Mouse (Mus musculus): ENCODE results near the gene Exosc5. TPM values are rescaled to one million over a fixed set of nuclear protein-coding genes. Genes with fewer than 3 reads are reported as not detected.

Gene Exosc5
- polyA plus RNA-seq, 1 experiment from 2014 or later = 83.0 TPM

- H3K27ac ChIP-seq (ENCODE audit: low read length) = 0 out of 2 replicates have a peak within 1 kb of the TSS, but pooled peaks have one; percentile 3
- WGBS = 1% methylated on average over 53 of the region's 53 CpGs
- no peaks in the 10 kb centered on the region for H3K27me3 ChIP-seq (ENCODE audit: control insufficient read depth, insufficient read depth, low read length)
Observed at GRCm38 (mm10) chr7:25618865-25619721, 39.9 kb upstream of the Exosc5 start, which contains the start of gene Dmac2. Gene Dmac2 (plus strand): TSS chr7:25619414.

GRCm38 (mm10) chr7:25619722-25619991 is 39.3 kb upstream of the Exosc5 start:
- ATAC-seq (ENCODE audit: insufficient number of reproducible peaks, insufficient read depth, low FRiP score, low read depth) = no peak
- H3K9ac ChIP-seq (replicated peaks; ENCODE audit: low read depth, low read length) = 0 out of 2 replicates have a peak overlapping the region, but pooled peaks have one; percentile 23
- H3K27ac ChIP-seq (ENCODE audit: low read length) = no peak overlapping the region
- H3K4me1 ChIP-seq (ENCODE audit: control insufficient read depth, insufficient read depth, low read length) = 0 out of 2 replicates have a peak, but pooled peaks cover 4% of the 10 kb centered on the region
- peak overlapping the region; percentile 59 for H3K4me2 ChIP-seq (replicated peaks; ENCODE audit: low read depth, low read length)
- no peaks in the 10 kb centered on the region for H3K9me3 ChIP-seq (ENCODE audit: control insufficient read depth, low read depth, low read length)
- H3K4me3 ChIP-seq (ENCODE audit: low read depth, low read length) = peak overlapping the region; percentile 45
- no peaks in the 10 kb centered on the region for H3K27me3 ChIP-seq (ENCODE audit: control insufficient read depth, insufficient read depth, low read length)
- WGBS = 19% methylated on average over 5 of the region's 5 CpGs
- peaks cover 8% of the 10 kb centered on the region; the same call in 1 of the 2 replicates for H3K36me3 ChIP-seq (ENCODE audit: control insufficient read depth, insufficient read depth, low read length)

More at GRCm38 (mm10) chr7:25618865-25619721, 39.9 kb upstream of the Exosc5 start, which contains the start of gene Dmac2:
- peak; percentile 93 for ATAC-seq (ENCODE audit: insufficient number of reproducible peaks, insufficient read depth, low FRiP score, low read depth)
- peak within 1 kb of the TSS; percentile 59 for H3K4me2 ChIP-seq (replicated peaks; ENCODE audit: low read depth, low read length)
- H3K4me1 ChIP-seq (ENCODE audit: control insufficient read depth, insufficient read depth, low read length) = 0 out of 2 replicates have a peak, but pooled peaks cover 4% of the 10 kb centered on the region
- H3K9ac ChIP-seq (replicated peaks; ENCODE audit: low read depth, low read length) = 0 out of 2 replicates have a peak within 1 kb of the TSS, but pooled peaks have one; percentile 23
- H3K4me3 ChIP-seq (ENCODE audit: low read depth, low read length) = peak within 1 kb of the TSS; percentile 45
- peaks cover 8% of the 10 kb centered on the region; the same call in 1 of the 2 replicates for H3K36me3 ChIP-seq (ENCODE audit: control insufficient read depth, insufficient read depth, low read length)
- H3K9me3 ChIP-seq (ENCODE audit: control insufficient read depth, low read depth, low read length) = no peaks in the 10 kb centered on the region

DNA sequence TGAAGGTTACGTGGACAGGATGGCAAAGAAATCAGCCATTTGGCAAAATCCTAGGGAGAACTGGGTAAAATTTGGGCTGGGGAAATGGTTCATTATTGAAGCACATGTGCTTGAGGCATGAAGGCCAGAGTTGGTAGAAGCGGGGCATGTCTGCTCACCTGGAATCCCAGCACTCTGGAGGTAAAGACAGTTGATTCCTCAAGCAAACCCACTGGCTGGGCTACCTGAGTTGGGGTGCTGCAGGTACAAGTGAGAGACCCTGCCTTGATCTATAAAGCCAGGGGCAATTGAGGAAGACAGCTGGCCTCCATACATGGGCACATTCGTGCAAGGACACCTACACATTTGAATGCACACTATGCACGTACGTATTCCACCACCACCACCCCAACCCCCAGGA is 38.9 kb upstream of the Exosc5 start:
- ATAC-seq (ENCODE audit: insufficient number of reproducible peaks, insufficient read depth, low FRiP score, low read depth) = no peak
- peak overlapping the region; percentile 45 for H3K4me3 ChIP-seq (ENCODE audit: low read depth, low read length)
- peak overlapping the region; percentile 59 for H3K4me2 ChIP-seq (replicated peaks; ENCODE audit: low read depth, low read length)
- WGBS = 91% methylated on average over 5 of the region's 5 CpGs
- H3K4me1 ChIP-seq (ENCODE audit: control insufficient read depth, insufficient read depth, low read length) = 0 out of 2 replicates have a peak, but pooled peaks cover 4% of the 10 kb centered on the region
- peaks cover 8% of the 10 kb centered on the region; the same call in 1 of the 2 replicates for H3K36me3 ChIP-seq (ENCODE audit: control insufficient read depth, insufficient read depth, low read length)
- H3K27me3 ChIP-seq (ENCODE audit: control insufficient read depth, insufficient read depth, low read length) = no peaks in the 10 kb centered on the region
- H3K9ac ChIP-seq (replicated peaks; ENCODE audit: low read depth, low read length) = no peak overlapping the region
- H3K27ac ChIP-seq (ENCODE audit: low read length) = no peak overlapping the region
- no peaks in the 10 kb centered on the region for H3K9me3 ChIP-seq (ENCODE audit: control insufficient read depth, low read depth, low read length)

DNA sequence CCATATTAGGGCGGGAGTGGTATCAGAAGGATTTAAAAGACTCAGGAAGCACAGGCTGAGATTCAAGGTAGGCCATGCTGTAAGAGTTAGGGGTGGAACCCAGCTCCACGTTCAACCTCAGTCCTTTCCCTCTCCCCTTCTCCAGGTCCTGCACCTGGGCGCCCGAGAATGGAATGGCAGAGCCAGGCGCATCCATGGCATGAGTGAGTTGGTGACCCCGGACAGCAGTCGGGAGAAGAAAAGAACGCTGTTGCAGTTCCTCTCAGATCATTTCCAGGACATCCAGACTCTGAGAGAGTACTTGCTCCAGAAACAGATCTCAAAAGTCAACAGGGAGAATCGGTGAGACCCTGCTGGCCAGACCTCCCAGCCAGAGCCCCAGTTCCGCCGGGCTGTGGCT is 38.2 kb upstream of the Exosc5 start:
- ATAC-seq (ENCODE audit: insufficient number of reproducible peaks, insufficient read depth, low FRiP score, low read depth) = no peak
- no peaks in the 10 kb centered on the region for H3K9me3 ChIP-seq (ENCODE audit: control insufficient read depth, low read depth, low read length)
- H3K4me2 ChIP-seq (replicated peaks; ENCODE audit: low read depth, low read length) = no peak overlapping the region
- no peak overlapping the region for H3K9ac ChIP-seq (replicated peaks; ENCODE audit: low read depth, low read length)
- 0 out of 2 replicates have a peak, but pooled peaks cover 4% of the 10 kb centered on the region for H3K4me1 ChIP-seq (ENCODE audit: control insufficient read depth, insufficient read depth, low read length)
- H3K36me3 ChIP-seq (ENCODE audit: control insufficient read depth, insufficient read depth, low read length) = peaks cover 8% of the 10 kb centered on the region; the same call in 1 of the 2 replicates
- no peak overlapping the region for H3K4me3 ChIP-seq (ENCODE audit: low read depth, low read length)
- WGBS = 91% methylated on average over 11 of the region's 11 CpGs
- no peaks in the 10 kb centered on the region for H3K27me3 ChIP-seq (ENCODE audit: control insufficient read depth, insufficient read depth, low read length)
- H3K27ac ChIP-seq (ENCODE audit: low read length) = no peak overlapping the region

- Histone ChIP-seq H3K9me3 (ENCODE audit: control insufficient read depth, low read depth, low read length) (no peaks in the 10 kb centered on the region), H3K4me3 (ENCODE audit: low read depth, low read length) (no peak overlapping the region), H3K36me3 (ENCODE audit: control insufficient read depth, insufficient read depth, low read length) (peaks cover 8% of the 10 kb centered on the region; the same call in 1 of the 2 replicates), H3K4me2 (replicated peaks; ENCODE audit: low read depth, low read length) (no peak overlapping the region), H3K4me1 (ENCODE audit: control insufficient read depth, insufficient read depth, low read length) (peaks cover 23% of the 10 kb centered on the region), H3K9ac (replicated peaks; ENCODE audit: low read depth, low read length) (no peak overlapping the region), H3K27ac (ENCODE audit: low read length) (no peak overlapping the region), H3K27me3 (ENCODE audit: control insufficient read depth, insufficient read depth, low read length) (no peaks in the 10 kb centered on the region)
- no peak for ATAC-seq (ENCODE audit: insufficient number of reproducible peaks, insufficient read depth, low FRiP score, low read depth)
- 93% methylated on average over 11 of the region's 11 CpGs for WGBS
Observed at GRCm38 (mm10) chr7:25623857-25624370, 35.0 kb upstream of the Exosc5 start.

DNA sequence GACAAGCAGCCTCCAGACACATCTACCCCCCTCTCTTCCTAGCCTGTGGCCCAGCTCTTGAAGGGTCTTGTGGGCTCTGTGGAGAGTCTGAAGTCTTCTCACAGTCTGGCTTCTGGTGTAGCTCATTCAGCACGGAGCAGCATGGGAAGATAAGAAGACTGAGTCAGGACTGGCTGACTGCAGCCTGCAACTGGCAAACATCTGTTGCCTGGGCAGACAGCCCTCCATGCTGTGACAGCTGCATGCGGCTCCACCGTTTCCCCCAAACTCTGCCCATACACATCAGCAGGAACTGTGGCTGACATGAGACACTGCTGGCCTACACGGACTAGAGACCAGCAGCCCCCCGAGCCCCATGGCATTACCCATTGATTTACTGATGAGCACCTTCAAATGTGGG is 34.1 kb upstream of the Exosc5 start:
- no peak for ATAC-seq (ENCODE audit: insufficient number of reproducible peaks, insufficient read depth, low FRiP score, low read depth)
- Histone ChIP-seq H3K27ac (ENCODE audit: low read length) (no peak overlapping the region), H3K36me3 (ENCODE audit: control insufficient read depth, insufficient read depth, low read length) (peaks cover 12% of the 10 kb centered on the region; the same call in 1 of the 2 replicates), H3K4me2 (replicated peaks; ENCODE audit: low read depth, low read length) (no peak overlapping the region), H3K4me3 (ENCODE audit: low read depth, low read length) (no peak overlapping the region), H3K4me1 (ENCODE audit: control insufficient read depth, insufficient read depth, low read length) (peaks cover 23% of the 10 kb centered on the region), H3K9ac (replicated peaks; ENCODE audit: low read depth, low read length) (no peak overlapping the region), H3K27me3 (ENCODE audit: control insufficient read depth, insufficient read depth, low read length) (no peaks in the 10 kb centered on the region), H3K9me3 (ENCODE audit: control insufficient read depth, low read depth, low read length) (no peaks in the 10 kb centered on the region)
- 81% methylated on average over 5 of the region's 5 CpGs for WGBS

GRCm38 (mm10) chr7:25625594-25626250 is 33.2 kb upstream of the Exosc5 start:
- Histone ChIP-seq H3K4me2 (replicated peaks; ENCODE audit: low read depth, low read length) (no peak overlapping the region), H3K27me3 (ENCODE audit: control insufficient read depth, insufficient read depth, low read length) (no peaks in the 10 kb centered on the region), H3K9me3 (ENCODE audit: control insufficient read depth, low read depth, low read length) (no peaks in the 10 kb centered on the region), H3K4me1 (ENCODE audit: control insufficient read depth, insufficient read depth, low read length) (peaks cover 20% of the 10 kb centered on the region), H3K4me3 (ENCODE audit: low read depth, low read length) (no peak overlapping the region), H3K9ac (replicated peaks; ENCODE audit: low read depth, low read length) (no peak overlapping the region), H3K27ac (ENCODE audit: low read length) (peak overlapping the region; percentile 85; the same call in 1 of the 2 replicates), H3K36me3 (ENCODE audit: control insufficient read depth, insufficient read depth, low read length) (peaks cover 20% of the 10 kb centered on the region)
- ATAC-seq (ENCODE audit: insufficient number of reproducible peaks, insufficient read depth, low FRiP score, low read depth) = no peak
- WGBS = 74% methylated on average over 10 of the region's 10 CpGs
